Mouse (Mus musculus) kidney, adult 11 months (tissue): ENCODE data around the gene Gpr55.
"Not testable (repeated sequence)": the region's sequence is repeated elsewhere in the genome, so short reads cannot be mapped to it uniquely, and the experiment has no call there.

Experiments
- DNase-seq: peaks from one replicate; pipeline ENCODE4 v3.0.0; 2022

Gpr55 gene

DNA sequence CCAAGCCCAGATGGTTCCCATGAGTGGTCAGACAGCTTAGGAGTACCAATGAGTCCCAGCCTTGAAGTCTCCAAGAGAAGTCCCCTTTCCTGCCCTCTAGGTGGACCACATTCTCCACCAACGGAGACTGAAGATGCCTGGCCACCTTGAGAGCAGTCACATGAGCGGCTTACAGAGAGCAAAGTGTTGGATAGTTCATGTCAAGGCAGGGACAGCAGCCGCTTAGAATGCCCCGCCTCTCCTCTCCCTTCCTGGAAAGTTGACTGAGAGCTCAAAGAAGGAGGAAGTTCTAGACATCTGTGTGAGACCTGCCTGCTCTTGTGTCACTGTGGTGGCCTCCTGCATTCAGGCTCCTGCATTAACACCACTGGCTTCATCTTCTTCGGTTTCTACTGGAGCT is at the start of gene Gpr55:
Gpr55 (minus strand) TSS at position 135 of the 400 bp plus-strand sequence.
- DNase-seq = no peak

DNA sequence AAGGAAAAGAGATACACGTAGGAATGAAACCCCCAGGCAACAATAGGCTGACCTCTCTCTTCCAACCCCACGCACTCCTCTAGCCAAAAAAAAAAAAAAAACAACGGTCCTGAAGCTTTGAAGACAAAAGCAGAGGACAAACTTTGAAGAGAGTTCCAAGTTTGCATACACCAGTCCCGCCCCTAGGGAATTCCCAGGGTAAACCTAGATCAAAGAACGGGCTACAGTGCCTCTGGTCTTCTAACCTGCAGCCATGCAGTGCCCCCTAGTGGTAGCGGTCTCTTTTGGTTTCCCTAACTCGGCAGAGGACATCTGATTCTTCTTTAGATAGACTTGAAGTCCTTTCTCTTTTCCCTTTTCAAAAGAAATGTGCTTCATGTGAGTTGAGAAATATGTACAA is 47.0 kb upstream of the Gpr55 start:
- DNase-seq = peak; percentile 69

DNA sequence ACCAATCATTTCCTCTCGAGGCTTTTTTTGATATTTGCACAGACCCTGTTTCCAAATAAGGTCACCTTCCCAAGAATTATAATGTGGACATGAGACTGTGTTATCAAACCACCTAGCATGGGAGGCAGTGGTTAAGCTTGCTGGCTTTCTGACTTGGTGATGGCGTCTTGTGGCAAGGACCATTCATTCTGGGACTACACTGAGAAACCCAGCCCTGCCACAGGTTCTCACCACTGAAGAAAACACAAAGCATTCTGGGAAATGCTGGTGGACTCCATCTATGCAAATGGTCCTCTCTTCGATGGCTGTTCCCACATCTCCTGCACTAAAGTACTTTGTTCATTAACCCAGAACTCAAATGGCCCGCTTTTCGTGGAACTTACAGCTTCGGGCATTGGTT is 45.2 kb upstream of the Gpr55 start:
- DNase-seq = no peak

DNA sequence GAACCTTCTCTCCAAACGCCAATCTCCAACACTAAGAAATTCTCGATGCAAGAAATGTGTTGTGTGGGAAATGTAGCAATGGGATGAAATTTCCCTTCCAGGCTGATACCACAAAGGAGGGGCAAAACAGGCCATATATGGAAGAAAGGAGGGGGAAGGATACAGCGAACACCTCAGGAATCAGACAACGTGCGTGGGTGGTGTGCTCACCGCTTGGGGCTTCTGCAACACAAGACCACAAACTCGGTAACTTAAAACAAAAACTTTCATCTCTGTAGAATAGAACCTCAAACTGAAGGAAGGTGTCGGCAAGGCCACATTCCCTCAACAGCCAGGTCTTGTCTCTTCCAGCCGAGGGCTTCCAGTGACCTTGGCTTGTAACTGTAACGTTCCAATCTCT is 44.7 kb upstream of the Gpr55 start:
- no peak for DNase-seq

DNA sequence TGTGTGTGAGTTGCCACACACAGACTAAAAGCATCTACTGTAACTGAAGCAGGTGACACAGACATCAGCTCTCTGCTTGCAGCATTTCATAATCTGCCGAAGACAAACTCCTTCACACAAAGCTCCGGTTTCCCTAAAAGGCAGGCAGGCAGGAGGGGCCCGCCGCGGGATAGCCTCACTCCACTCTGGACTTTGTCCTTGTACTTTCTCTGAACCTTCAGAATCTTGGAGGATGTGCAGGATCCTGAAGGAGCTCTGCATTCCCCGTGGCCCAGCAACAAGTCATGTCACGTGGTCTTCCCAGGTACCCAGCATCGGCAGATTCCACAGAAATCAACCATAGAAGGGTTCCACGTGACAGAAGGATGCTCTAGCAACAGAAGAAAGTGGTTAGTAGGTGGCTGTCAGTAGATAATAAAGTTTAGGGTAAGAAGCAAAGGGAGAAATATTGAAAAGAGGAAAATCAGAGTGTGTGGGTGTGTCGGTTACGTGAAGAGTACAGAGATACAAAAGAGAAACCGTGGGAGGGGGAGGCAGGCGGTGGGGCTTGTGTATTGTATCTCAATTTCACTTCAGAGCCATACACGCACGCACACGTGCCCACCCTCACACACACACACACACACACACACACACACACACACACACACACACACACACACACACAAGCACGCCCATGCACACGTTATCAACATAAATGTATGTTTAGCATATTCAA is 39.2 kb upstream of the Gpr55 start:
- DNase-seq = peak; percentile 12

DNA sequence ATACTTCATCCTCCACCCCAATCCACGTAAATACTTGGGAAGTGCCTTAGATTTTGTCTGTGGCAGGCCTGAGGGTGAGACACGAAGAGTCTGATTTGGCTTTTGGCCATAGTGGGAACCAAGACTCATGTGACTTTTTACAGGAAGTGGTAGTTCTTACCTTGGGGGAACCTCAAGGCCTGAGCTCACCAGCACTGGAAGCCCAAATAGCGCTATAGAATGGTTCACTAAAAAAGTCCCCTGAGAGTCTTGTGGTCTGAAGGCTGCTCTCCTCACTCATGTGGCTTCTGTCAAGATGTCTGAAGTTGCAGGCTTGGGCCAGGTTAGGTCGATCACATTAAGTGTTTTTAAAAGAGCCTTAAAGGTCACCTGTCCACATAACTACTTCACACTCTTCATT is 37.2 kb upstream of the Gpr55 start:
- DNase-seq = no peak

DNA sequence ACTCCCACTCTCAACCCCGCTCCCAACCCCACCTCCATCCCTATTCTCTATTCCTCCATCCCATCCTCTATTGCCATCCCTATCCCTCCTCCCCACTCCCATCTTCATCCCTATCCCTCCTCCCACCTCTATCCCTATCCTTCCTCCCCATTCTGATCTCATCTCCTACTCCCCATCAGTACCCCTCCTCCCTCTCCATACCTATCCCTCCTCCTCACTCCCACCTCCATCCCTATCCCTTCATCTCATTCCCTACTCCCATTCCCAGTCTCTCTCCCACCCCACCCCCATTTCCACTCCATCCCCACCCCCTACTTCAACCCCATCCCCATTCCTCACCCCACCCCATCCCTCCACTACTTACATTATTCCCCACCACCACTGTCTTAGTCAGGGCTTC is 36.4 kb upstream of the Gpr55 start:
- no peak for DNase-seq

DNA sequence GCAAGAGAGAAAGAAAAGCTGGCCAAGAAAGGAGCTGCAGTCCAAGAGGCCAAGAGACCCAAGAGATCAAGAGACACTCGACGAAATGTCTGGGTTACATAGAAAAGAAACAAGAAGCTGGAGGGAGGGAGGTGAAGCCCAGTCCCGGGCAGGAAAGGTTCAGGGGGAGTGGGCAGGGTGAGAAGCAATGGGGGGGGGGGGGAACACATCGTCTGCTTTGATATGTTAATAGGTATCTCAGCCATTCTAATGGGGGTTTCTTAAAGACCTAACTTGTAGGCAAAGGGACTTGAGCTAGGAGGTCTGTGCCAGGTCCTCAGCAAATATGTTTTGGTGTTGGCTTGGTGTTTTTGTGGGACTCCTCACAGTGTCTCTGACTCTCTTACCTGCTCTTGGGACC is 32.7 kb upstream of the Gpr55 start:
- DNase-seq = no peak

DNA sequence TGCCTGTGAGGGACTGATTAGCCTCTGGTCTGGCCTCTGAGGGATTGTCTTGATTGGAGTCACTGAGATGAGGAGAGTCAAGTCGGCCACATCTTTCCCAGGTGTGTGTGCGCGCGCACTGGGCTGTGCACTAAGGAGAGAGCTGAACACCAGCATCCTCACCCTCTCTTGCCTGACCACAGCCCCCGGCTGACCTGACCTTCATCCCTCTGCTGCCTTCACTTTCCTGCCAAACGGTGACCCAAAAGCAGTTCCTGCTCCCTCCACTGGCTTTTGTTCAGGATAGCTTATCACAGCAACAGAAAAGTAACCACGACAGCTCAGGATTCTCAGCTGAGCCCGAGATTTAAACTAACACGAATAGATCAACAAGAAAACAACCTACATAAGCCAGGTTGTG is 31.4 kb upstream of the Gpr55 start:
- no peak for DNase-seq

DNA sequence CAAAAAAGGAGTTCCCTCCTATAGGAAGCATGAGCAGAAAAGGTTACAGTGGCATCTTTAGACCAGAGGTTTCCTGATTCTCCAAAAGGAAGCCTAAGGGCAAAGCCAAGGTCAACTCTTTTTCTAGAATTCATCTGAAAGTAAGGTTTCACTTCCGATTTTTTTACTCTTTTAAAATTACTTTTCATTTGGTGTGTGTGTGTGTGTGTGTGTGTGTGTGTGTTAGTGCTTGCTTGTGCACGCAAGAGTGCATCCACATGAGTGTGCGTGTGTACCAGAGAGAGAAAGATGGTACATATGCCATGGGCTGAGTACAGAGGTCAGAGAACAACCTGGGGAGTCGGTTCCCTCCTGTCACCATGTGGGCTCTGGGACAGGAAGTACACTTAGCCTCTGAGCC is 28.1 kb upstream of the Gpr55 start:
- not testable (repeated sequence) for DNase-seq

DNA sequence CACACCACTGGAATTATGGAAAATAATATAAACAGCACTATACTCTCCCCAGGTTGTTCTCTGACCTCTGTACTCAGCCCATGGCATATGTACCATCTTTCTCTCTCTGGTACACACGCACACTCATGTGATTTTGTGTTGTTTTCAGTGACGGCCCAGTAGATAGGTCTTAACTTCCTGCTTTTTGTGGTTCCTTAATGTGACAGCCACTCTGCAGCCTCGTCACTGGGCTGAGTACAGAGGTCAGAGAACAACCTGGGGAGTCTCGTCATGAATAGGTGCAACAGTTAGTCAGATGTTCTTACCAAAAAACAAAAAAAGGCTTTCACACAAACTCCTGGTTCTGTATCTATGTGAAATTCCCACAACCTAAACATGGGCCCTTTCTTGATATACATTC is 27.5 kb upstream of the Gpr55 start:
- no peak for DNase-seq

DNA sequence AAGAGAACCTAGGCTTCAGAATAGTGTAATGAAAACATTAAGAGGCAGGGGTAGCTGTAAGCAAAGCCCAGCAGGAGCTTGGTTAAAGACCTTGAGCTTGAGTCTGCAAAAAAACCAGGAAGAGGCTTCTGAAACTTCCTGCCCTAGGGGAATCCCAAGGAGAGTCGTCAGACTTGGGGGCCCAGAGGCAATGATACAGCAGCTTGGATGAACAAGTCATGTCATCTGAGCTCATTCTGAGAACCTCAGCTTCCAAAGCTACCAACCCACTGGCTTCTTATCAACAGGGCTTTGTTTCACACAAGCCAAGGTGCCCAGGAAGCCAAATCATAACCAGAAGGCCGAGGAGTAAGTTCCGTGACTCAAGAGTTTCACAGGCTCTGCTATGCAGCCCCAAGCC is 25.0 kb upstream of the Gpr55 start:
- DNase-seq = no peak

DNA sequence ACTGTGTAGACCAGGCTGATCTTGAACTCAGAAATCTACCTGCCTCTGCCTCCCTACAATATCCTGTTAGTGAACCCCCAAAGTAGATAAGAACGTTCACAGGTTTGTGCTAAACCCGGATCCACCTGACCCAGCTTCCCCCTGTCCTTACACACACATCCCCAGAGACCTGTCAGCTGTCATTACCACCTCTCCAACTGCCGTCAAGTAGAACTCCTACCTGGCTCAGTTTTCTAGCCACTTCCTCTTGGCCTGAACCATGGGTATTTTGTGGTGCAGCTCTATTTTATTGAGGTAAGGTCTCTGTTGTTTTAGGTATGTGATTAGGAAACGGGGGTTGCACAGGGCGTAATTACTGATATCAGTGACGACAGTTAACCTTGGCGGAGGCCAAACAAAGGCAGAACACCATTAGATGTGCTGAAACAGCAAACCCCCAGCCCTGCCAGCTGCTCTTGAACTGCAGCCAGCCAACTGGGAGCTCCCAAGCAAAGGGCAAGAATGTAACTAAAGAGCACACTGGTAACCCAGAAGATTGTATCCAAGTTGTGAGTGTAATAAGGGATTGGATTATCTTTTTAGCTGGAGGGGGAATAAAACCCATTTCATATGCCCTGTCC is 21.0 kb upstream of the Gpr55 start:
- peak; percentile 49 for DNase-seq

DNA sequence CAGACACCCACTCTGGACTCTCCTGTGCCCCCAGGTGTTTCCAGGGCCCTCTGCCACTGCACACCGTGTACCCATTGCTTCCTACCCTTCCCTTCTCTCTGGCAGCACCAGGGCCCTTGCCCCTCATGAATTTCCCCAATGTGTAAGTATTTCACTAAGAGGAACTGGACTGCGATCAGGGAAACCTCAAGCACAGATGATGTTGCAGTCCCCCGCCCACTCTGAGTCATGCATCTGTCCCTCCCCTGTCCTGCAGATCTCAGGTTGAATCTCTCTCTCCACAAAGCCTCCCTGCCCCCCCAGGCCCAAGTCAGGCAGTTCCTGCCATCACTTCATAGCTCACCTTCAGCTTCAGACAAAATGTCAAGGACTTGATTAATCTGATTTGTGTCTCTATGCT is 16.9 kb upstream of the Gpr55 start:
- DNase-seq = no peak

DNA sequence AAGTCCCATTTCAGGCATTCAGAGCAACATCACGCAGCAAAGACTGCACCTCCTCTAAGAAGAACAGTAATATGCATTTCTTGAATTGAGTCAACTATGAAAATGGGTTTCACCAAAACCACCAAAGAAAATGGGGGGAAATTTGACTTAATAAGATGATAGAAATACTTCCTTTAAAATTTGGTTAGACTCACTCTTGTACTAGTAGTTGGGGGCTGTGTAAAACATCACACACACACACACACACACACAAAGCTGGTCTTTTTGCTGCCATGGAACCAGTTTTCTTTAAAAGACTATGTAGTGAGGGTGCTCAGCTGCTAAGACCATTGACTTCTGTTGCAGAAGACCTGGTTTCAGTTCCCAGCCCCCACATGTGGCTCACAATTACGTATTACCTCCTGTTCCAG is 12.7 kb upstream of the Gpr55 start:
- DNase-seq = no peak

DNA sequence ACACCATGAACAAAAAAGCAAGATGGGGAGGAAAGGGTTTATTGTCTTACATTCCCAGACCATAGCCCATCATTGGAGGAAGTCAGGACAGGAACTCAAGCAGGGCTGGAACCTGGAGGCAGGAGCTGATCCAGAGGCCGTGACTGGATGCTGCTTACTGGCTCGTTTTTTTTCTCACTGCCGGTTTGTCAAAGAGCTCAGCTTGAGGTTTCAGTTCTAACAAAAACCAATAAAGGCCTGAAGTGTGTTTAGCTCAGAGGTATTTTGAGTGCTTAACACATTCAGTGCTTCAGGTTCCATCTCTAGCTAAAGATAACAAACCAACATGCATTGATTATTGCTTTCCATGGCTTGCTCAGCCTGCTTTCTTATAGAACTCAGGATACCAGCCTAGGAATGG is 11.5 kb upstream of the Gpr55 start:
- DNase-seq = no peak

DNA sequence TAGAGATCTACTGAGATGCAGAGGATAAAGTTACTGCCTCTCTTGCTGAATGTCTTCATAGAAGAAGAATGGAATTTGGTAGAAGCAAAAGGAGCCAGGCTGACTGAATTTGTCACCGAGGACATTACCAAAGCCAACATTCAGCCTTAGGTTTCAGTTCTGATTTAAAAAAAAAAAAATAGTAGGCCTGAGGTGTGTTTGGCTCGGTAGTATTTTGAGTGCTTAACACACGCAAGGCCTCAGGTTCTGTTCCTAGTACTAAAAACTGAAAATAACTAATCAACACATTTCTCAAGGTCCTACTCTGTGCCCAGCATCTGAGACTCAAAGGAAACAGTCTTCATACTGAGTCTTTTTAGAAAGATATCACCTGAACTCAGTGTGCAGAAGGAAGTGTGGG is 10.3 kb upstream of the Gpr55 start:
- DNase-seq = no peak

DNA sequence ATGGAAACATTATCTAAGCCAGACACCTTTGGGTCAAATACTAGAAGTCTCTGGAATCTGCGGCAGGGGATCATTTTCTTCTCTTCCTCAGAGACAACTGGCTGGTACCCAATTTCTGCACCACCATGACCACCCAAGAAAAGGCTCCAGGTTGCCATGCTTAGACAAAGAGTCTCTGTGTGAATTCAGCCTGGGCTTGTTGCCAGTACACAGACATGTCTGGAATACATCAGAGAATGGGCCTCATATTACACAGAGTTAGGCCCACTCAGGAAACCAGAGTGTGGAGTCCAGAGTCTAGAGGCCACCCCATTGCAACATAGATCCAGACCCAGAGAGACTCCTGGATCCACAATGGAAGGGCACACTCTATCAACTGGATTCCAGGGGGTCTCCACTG is 8.7 kb upstream of the Gpr55 start:
- DNase-seq = no peak

DNA sequence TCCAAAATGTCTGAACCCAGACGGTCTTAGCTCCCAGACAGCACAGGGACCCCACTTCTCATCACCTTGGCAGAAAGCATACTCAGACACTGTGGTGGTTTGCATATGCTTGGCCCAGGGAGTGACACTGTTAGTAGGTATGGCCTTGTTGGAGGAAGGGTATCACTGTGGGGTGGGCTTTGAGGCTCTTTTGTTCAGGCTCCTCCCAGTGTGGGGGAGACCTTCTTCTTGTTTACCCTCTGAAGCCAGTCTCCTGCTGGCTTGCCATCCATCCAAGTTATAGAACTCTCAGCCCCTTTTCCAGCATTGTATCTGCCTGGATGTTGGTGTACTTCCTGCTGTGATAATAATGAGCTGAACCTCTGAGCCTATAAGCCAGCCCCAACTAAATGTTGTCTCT is 8.3 kb upstream of the Gpr55 start:
- DNase-seq = no peak

DNA sequence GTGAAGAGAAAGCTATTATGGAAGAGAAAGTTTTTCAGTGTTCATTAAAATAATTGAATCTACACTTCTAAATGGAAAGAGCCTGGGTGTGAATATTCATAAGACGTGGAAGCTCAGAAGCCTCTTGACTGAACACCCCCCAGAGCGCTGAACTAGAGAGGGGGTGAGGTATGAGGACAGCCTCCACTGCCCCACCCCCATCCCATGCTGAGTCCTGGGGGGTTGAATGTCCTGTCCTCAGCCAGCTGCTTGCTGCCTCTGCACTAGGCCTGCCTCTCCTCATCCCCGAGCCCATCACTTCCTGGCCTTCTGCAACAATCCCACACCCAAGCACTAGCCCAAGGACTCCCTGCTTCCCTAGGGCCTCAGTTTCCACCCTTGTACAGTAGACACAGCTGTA is 5.0 kb upstream of the Gpr55 start:
- peak; percentile 18 for DNase-seq

DNA sequence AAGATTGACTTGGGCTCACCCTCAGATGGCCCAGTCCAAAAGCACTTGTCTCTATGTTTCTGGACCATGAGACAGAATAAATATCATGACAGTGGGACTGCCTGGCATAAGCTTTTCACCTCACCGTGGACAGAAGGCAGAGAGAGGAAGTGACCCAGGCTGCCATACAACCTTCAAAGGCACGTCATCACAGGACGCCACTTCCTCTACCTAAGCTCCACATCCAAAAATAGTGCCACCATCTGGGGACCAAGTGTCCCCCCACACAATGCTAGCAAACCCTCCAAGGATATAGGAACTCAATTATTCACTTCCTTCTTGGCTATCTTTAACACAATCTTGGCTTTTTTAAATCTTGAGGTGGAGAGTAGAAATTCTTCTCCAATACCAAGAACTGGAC is 1.3 kb upstream of the Gpr55 start:
- DNase-seq = no peak

DNA sequence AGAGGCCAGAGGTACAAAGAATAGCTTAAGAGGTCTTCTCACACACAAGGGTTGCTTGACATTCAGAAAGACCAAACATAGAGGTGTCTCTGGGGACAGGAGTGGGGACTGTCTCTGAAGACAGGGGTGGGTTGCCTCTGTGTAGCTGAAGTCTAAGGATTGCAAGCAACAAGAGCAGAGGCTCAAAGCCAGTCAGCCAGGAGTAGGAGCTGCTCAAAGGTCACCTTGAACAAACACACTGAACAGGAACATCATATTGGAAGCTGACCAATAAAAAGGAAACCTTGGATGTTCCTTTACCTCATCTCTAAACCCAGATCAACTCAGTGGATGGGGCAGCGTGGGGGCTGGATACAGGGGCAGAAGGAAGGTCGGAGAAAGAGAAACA is 924 bp downstream of the Gpr55 start:
- DNase-seq = no peak

DNA sequence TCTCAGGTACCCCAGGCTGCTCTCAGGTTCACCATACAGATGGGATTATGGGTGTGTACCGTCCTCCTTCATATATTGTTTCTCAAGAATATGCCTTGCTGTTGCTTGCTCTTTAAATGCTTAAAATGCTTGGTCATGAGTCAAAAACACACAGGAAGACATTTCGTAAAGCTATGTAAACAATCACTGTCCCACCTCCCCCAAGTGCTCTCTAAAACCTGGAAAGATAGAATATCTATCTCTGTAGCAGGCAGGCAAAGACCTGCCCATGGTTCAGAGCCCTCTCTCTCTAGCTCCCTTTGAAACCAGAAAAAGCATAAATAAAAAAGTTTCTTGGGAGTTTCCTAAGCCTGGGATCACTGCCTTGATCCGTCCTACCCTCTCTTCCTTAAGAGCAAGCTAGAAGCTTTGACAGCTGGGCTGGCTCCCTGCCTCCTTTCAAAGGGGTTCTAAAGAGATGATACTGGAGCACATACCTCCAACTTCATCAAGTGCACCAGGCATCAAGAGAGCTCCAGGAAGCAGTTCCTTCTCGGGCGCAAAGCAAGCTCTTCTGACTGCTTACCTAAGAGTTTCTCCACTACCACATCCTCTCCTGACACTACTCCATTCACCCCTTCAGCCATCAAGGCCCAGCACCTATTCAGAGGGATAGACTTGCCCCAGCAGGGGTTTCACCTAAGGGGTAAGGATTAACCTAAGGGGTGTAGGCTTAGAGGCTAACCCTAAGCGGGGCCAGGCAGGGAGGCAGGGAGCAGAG is 1.5 kb downstream of the Gpr55 start:
- DNase-seq = no peak

DNA sequence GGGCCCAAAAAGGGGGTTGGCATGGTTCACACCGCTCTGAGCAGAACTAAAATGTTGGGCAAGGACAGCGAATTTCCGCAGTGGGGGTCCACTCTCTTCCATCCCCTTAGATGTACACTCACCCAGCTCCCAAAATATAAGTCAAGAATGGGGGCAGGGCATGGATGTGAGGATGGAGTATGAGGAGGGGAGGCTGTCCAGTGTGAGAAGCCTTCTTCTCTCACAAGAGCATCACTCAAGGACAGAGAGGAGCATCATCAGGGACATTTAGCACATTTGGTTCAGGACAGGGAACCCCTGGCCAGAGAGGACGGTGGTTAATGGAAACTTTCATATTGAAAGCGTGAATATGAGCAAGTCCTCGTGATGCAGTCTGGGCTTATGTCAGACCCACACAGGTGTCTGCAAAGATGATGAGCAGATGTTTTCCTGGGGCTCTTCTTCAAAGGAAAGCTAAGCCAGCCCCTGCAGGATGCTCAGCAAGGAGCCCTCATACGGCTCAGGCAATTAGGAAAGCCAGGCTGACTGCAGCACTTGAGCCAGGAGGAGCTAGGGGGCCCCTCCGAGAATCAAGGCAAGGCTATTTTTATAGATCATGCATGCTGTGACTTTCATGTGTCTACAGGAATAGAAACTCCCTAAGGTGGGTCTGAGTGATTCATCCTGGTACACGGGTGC is 2.7 kb downstream of the Gpr55 start:
- DNase-seq = no peak
